Mouse (Mus musculus): ENCODE measurements at regions not wholly inside any gene's neighbourhood (a gene's known extent, or its start where the extent isn't known, plus 50 kb on each side); places are given as distances from the start of the nearest gene placed in this dataset.
A peak's percentile ranks its signal among the peaks of the same experiment; 100 is the strongest.

DNA sequence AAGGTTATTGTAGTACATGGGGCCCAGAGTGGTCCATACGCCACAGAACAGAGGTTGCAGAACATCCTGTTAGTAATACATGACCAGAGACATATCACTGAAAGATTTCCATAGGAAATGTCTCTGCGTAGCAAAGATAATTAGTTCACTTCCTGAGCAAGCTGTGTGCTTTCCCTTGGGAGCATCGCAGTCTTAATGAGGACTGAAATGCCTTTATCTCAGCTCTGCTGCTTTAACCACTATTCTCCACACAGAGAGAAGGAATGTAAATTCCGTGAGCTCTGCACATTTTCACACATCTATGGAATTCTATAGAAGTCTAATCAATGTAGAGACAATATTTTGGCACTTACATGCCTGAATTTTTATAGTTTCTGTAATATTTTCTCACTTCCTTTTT lies 1454.7 kb upstream of the Pcdh10 start:
- DNase-seq (ENCODE audit: low read depth, low spot score) = no peak

- DNase-seq (ENCODE audit: low read depth, low spot score) = peak; percentile 8
These were observed 1432.4 kb upstream of the Pcdh10 start for GRCm38 (mm10) chr3:43945780-43946179.

Measured in brain, adult 2 months (tissue).